Mouse (Mus musculus) erythroid progenitor cell, adult 5-6 weeks (primary cell): ENCODE data around the gene Csnk1e. TPM values are rescaled to one million over a fixed set of nuclear protein-coding genes. Genes with fewer than 3 reads are reported as not detected.
"Not testable (repeated sequence)": the region's sequence is repeated elsewhere in the genome, so short reads cannot be mapped to it uniquely, and the experiment has no call there.

Experiments
- ATAC-seq: replicated peaks from 2 replicates; pipeline ENCODE4 v1.8.0; 2016; ENCODE audit warnings: moderate number of reproducible peaks, mild to moderate bottlenecking, moderate TSS enrichment, inconsistent platforms; ENCODE audit not compliant: poor library complexity, low FRiP score, severe bottlenecking
- total RNA-seq, 2 experiments: library from RNA; stranded (forward) in 1 of 2; stranded (reverse) in 1 of 2; fragments of 150-400 nt in 1 of 2; fragments of 186-747, 209-891 nt in 1 of 2; gene quantifications; 2 replicates each; pipeline versions ENCODE4 v1.2.3 to v1.2.4; 2015 to 2017; ENCODE audit warnings: low replicate concordance in 2 of 2

Gene Csnk1e
- 6.8 and 18.9 TPM in 2 replicates for total RNA-seq (2015; ENCODE audit: low replicate concordance)
- 2.1 and 2.9 TPM in 2 replicates for total RNA-seq (2017; ENCODE audit: low replicate concordance)

DNA sequence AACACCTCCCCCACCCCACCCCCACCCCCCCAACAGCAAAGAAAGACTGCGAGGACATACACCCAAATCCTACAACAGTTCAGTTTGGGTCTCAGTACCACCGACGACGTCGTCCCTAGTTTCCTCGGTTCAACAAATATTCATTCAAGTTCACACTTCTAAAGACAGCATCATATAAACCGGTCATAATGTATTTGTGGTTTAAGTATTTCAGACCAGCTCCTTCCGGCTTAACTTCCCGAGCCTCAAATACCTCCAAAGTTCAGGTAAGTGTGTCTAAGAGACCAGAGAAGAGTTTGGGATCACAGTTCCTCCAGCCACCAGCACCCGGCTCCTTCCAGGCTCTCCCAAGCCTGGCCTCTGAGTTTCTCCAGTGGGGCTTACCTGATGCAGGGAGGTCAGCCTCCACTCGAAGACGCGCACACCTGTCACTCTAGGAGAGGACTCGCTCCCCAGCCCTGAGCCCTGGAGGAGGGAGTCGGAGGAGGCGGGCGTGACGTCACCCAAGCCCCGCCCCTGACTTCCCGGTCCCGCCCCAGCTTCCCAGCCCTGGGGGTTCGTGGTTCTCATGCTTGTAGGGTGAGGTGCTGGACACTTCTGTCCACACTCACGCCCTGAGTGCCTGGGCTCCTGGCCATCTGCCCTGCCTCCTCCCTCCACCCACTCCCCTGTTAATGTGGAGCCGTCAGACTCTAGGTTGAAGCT lies at the start of gene Csnk1e:
Csnk1e (minus strand) TSS at position 461 of the 705 bp plus-strand sequence.
- no peak; the same call in 1 of the 2 replicates for ATAC-seq

DNA sequence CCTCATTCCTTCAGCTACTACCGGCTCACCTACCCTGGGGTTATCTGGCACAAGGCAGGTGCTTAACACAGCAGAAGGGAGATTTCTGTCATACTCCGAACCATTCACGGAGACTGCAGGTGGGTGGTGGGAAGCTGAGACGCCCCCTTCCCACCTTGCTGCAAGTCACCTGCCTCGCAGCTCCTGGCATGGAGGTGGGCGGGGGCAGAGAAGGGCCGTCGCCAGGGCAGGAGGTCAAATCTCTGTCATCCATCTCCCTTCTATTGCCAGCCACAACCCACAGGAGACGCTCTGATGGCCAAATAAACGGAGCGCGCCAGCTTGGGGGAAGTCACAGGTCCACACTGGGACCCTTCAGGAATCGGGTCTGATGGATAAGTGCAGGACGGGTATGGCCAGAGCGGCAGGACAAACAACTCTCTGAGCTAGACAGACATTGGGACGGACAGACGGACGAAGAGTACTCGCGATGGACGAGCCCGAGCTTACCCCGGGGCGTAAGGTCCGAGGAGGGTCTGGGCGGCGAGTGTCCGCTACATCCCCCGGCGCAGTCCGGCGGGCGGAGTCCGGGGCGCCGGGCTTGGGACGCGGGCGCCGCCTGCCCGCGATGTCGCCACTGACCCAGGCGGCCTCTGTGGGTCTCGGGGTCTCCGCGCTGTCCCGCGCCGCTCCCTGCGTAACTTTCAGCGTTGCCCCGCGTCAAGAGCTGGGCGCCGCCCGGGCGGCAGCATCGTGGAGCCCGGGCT lies 49.5 kb upstream of the Csnk1e start, which contains the start of gene Kcnj4:
Kcnj4 (minus strand) TSS at position 535 of the 746 bp plus-strand sequence.
- ATAC-seq = no peak

DNA sequence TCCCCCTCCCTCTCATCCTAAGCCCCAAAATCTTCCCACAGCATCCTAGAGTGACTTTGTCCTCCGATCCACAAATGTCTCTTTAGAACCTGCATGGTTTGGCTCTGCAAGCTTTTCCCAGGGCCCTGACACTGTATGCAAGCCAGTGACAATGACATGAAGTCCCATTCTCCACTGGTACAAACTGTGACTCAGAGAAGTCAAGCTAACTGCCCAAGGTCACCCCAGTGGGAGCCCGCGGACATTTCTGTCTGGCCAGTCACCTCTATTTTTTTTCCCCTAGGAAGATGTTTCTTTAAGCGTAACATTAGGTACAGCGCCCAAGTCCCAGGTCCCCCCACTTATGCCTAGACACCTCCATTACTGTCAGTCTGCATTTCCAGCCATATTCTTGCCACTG lies 48.1 kb upstream of the Csnk1e start:
- no peak for ATAC-seq

DNA sequence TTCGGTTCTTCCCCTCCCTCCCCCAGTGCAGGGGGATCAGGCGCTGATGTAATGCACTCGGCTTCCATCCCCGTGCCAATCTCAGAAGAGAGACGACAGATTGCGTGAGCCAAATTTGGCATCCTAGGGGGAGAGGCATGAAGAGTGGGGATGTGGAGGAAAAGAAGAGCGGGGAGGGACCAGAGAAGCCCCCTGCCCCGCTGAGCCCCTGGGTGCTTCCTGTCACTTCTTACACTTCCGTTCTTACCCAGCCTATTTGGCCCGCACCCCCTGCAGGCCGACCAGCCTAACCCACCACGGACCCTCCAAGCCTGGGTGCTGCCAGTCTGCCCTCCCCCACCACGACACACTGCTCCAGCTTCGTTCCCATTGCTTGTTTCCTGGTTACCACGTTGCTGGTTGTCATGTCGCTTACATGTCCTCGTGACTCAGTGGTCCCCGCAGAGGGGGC lies 47.5 kb upstream of the Csnk1e start:
- ATAC-seq = no peak

DNA sequence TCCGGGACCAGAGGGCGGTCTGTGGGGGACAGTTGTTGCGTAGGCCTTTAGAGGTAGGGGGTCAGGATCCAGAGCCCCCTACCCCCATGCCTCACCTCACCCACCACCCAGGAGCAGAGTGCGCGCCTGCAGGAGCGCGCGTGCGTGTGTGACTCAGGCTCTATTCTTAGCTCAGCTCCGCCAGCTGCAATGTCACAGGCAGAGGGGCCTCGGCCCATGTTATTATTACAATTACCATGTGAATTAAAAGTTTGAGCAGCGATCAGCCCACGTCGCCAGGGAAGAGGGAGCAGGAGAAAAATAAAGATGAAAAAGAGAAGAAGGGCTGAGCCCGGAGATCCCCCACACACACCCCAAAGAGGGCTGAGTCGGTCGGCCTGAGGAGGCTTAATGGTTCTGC lies 44.7 kb upstream of the Csnk1e start:
- ATAC-seq = no peak

DNA sequence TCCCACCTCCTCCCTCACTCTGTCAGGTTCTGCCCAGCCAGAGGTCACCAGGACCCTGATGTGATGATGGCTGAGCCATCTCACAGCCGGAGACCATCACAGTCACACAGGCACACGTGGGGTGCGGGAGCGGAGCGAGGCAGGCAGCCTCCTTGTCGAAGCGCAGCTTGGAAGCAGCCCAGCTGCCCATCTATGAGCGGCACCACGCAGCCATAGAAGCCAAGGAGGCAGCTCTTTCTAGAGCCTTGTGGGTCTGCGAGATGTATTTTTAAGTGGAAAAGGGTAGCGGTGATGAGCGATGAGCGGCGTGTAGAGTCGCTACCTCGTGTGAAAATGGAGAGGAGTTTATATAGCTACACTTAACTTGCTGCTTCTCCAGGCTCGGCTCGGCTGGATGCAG lies 38.2 kb upstream of the Csnk1e start:
- ATAC-seq = no peak

DNA sequence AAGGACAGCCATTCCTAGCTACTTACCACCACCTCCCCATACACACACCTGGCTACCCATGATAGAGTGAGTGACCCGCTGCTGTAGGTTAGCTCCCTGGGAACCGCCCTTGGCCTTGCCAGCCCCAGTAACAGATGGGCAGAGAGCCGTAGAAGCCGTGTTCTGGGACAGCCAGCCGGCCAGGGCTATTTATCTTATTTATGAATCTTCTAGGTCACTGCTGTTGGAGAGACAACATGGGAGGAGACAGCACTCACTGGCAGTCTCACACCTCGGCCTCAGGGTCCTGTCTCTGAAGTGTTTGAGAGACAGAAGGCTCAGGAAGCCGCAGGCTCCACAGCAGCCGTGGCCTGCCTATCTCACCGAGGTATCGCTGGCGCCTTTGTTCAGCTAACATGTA lies 34.1 kb upstream of the Csnk1e start:
- ATAC-seq = no peak

DNA sequence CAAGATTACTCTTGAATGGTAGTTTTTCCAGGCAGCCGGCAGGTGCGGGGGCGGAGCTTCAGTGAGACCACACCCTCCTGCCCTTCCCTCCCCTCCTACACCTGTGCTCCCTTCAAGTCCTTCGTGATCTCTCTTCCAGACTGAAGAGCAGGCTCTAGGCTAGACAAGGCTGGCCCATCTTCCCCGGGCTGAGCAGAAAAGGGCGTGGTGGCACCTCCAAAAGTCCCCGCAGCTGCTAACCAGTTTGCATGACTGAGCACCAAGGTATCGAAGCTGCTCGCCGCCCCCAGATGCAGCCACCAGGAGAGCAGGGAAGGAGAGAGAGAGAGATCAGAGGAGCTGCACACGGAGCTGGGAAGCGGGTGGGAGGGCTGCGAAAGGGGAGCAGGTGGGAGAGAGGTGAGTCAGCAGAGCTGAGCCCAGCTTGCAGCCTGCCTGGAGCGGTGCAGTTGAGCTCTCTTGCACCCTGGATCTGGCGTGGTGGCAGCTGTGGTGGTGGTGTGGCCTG lies 25.9 kb upstream of the Csnk1e start:
- ATAC-seq = no peak

DNA sequence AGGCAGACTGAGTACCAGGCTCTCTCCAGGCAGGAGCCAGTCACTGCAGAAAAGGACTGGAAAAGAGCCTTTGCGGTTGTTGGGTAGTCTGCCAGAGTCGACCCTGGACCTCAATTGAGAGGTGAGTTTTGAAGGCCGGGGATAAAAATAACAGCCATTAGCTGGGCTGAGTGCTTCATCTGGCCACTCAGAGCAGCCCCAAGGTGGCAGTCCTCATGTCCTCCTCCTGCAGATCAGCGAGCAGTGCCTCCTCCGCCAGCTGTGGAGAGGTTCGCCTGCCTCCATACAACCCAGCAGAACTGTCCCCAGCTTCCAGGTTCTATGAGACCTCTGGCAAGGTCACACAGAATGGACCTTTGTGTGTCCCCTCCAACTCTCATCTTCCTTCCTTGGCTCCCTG lies 21.9 kb upstream of the Csnk1e start:
- no peak for ATAC-seq

DNA sequence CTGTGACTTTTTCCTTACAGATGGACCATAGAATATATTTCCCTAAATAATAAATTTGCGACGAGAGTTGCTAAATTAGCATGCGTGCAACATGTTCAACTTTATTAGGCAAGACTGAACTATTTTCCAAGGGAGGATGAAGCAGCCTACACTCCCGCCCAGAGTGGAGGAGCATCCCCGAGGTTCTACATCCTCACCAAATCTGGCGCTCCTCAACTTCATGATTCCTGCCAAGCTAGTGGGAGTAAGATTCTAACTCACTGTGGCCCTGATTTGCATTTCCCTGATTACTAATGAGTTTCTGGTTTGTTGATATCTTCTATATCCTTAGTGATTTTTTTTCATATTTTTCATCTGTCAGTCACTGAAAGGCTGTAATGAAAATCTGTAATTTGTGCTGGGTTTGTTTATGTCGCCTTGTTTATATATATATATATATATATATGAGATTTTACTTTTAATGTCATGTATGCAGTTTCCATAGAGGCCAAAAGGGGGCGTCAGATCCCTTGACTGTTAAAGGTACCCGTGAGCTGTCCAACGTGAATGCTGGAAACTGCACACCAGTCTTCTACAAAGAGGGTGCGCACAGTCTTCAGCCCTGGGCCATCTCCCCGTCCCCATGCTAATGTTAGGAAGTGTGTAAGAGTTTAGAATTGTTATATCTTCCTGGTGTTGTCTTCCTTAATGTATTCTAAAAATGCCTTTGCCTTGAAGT lies 18.4 kb upstream of the Csnk1e start:
- ATAC-seq = no peak

DNA sequence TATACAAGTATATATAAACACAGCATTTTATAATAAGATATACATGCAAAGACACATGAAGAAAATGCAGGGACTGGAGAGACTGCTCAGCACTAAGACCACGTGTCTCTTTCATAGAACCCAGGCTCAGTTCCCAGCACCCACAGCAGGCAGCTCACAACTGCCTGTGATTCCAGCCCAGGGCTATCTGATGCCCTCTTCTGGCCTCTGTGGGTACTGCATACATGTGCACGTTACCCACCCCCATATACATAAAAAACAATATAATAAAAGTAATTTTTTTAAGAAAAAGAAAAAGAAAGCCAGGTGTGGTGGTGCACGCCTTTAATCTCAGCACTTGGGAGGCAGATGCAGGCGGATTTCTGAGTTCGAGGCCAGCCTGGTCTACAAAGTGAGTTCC lies 17.7 kb upstream of the Csnk1e start:
- ATAC-seq = no peak

DNA sequence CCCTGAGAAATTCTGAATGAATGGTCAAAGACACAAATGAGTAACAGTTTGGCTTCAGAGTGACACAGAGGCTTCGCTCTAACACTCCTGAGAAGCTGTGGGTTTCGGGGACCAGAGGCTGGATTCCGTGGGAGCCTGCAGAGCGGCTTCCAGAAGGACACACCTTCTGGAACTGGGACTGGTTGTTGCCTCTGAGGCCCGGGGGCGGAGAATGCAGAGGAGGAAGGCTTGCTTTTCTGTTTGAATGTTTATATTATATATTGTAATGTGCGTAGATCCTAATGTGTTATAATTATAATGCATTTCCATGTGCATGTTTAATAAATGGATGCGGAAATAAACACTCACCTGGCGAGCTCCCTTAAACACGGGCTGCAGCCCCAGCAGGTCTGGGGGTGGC lies 15.7 kb upstream of the Csnk1e start:
- ATAC-seq = no peak

DNA sequence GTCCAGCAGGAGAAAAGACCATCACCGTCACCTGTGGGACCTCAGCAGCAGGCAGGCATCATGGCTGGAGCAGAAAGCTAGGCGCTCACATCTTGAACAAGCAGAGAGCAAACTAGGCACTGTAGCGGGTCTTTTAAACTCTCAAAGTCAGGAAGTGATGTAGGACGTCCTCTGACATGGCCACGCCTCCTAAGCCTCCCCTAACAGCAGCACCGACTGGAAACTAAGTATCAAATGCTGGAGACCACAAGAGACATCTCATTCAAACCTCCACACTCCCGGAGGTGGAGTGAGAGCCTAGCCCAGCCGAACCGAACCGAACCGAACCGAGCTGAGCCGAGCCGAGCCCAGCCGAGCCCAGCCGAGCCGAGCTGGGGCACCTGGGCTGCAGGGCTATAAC lies 15.2 kb upstream of the Csnk1e start:
- no peak for ATAC-seq

DNA sequence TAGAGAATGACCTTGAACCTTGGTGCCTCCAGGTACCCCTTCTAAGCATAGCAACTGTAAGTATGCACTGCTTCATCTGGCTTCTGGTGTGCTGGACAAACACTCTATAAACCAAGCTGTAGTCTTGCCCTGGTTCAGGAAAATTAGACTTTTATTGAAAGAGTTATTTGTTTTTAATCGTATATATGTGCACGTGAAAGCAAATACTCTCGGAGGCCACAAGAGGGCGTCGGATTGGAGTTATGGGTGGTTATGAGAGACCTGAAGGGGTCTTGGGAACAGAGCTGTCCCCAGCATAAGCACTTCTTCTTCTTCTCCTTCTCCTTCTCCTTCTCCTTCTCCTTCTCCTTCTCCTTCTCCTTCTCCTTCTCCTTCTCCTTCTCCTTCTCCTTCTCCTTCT lies 14.2 kb upstream of the Csnk1e start:
- no peak for ATAC-seq

DNA sequence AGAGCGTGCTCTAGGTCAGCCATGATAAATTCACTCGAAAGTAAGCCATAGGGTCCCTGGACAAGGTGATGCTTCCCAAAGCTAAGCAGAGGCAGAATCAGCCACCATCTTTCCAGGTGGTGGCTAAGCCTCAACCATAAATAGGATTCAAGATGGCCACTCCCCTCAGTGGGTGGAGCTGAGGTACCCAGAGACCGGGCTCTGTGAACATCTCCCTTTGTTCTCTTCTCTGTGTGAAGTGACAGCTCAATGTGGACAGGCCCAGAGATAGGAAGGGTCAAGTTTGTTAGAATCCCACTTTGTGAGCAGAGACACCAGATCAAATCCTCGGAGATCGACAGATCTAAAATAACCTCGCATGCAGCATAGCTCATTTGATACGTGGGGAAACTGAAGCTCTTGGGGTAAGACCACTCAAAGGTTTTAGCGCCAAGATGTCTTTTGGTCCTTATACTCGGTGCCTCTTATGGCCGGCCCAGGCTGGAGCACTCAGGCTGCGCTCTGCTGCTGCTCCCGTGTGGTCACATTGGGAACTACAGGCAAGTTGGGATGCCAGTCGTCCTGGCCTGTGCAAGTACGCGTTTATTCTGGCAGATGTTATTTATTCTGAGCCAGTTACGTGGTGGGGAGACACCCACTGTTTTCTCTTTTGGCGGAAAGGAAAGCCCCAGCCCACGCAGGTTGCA lies 11.4 kb upstream of the Csnk1e start:
- peak; percentile 83 for ATAC-seq

DNA sequence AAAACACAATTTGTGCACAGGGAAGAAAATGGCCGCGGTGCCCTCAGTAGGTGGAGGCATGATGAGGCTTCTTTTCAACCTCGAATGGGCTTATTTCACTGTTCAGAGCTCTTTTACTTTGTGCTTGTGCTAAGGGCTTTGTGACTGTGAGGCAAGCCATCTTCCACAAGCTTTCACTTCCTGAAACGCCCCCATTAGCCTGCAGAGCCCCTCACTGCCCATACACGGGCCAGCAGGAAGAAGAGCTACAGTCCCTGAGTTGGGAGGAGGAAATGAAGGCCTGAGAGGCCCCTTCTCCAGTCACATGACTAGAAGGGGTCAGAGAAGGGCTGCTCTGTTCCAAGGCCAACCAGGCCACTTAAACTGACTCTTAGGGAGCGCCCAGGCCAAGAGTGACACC lies 1.2 kb upstream of the Csnk1e start:
- ATAC-seq = no peak

DNA sequence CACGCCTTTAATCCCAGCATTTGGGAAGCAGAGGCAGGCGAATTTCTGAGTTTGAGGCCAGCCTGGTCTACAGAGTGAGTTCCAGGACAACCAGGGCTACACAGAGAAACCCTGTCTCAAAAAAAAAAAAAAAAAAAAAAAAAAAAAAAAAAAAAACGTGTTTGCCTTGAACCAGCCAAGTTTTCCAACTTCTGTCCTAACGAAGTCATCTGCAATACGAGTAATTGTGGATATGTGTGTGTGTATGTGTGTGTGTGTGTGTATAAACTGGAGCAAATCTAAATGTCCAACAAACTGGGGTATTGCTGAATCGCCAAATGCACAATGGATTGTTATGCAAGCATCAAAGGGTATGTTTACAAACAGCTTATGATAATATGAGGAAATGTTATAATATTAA lies 738 bp upstream of the Csnk1e start:
- not testable (repeated sequence) for ATAC-seq

DNA sequence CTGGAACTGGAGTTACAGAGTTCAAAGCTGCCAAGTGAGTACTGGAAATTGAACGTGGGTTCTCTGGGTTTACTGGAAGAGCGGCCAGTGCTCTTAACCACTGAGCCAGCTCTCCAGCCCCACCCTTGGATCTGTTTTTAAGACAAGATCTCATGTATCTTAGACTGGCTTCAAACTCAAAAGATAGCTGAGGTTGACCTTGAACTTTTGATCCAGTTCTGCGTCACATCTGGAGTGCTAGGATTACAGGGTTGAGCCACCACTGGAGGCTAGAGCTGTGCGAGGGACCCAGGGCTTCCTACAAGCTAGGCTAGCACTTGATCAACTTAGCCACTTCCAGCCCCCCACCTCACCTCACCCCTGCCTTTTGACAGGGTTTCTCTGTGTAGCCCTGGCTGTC lies 1.5 kb downstream of the Csnk1e start:
- no peak for ATAC-seq

DNA sequence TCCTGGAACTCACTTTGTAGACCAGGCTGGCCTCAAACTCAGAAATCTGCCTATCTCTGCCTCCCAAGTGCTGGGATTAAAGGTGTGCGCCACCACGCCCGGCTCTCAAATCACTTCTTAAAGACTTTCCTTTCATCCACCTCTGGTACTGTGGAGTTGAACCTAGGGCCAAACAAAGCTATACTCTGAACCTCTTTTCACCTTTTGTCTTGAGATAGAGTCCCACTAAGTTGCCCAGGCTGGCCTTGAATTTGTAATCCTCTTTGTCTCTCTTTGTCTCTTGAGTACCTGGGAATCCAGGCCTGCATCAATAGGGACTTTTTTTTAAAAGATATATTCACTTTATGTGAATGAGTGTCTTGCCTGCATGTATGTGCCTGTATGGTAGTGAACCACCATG lies 7.3 kb downstream of the Csnk1e start:
- no peak for ATAC-seq
